Mouse (Mus musculus) kidney, embryonic 14.5 days (tissue): Measurements from ENCODE around the gene Hepacam2. TPM values are rescaled to one million over a fixed set of nuclear protein-coding genes. Genes with fewer than 3 reads are reported as not detected.
A peak's percentile ranks its signal among the peaks of the same experiment; 100 is the strongest.
"Not testable (repeated sequence)": the region's sequence is repeated elsewhere in the genome, so short reads cannot be mapped to it uniquely, and the experiment has no call there.

Experiments
- ATAC-seq: fragments of 200-750 bp; cut with Nextera tagmentation; 2 replicates; pipeline ENCODE4 v1.8.0; 2017; ENCODE audit warnings: moderate number of reproducible peaks, mild to moderate bottlenecking, moderate TSS enrichment, moderate library complexity; ENCODE audit not compliant: low FRiP score, low TSS enrichment
- H3K27ac ChIP-seq: fragments of 300-500 bp; sonication (generic); 2 replicates; pipeline ENCODE4 v1.5.1; 2014; ENCODE audit warnings: low read depth, mild to moderate bottlenecking, low read length, moderate library complexity, mixed read lengths
- H3K27me3 ChIP-seq: fragments of 300-500 bp; sonication (generic); 2 replicates; pipeline ENCODE4 v1.6.1; 2014; ENCODE audit warnings: mild to moderate bottlenecking, low read length; ENCODE audit not compliant: control insufficient read depth, insufficient read depth
- H3K36me3 ChIP-seq: fragments of 300-500 bp; sonication (generic); 2 replicates; pipeline ENCODE4 v1.6.1; 2014; ENCODE audit warnings: low read length, mixed read lengths; ENCODE audit not compliant: control insufficient read depth, insufficient read depth
- H3K4me1 ChIP-seq: fragments of 300-500 bp; sonication (generic); 2 replicates; pipeline ENCODE4 v1.6.1; 2014; ENCODE audit warnings: low read length, mixed read lengths; ENCODE audit not compliant: control insufficient read depth, insufficient read depth
- H3K4me2 ChIP-seq: fragments of 300-500 bp; sonication (generic); replicated peaks from 2 replicates; pipeline ENCODE4 v1.6.1; 2014; ENCODE audit warnings: low read depth, mild to moderate bottlenecking, low read length
- H3K4me3 ChIP-seq: fragments of 300-500 bp; sonication (generic); 2 replicates; pipeline ENCODE4 v1.5.1; 2014; ENCODE audit warnings: mild to moderate bottlenecking, low read length
- H3K9ac ChIP-seq: fragments of 300-500 bp; sonication (generic); 2 replicates; pipeline ENCODE4 v1.6.1; 2014; ENCODE audit warnings: low read depth, mild to moderate bottlenecking, low read length, moderate library complexity
- H3K9me3 ChIP-seq: fragments of 300-500 bp; sonication (generic); 2 replicates; pipeline ENCODE4 v1.6.1; 2016; ENCODE audit warnings: low read length; ENCODE audit not compliant: control insufficient read depth
- WGBS: fragments of 180-500 bp; shearing (Covaris S2); extraction: QIAGEN DNeasy Blood & Tissue Kit; methylation state at CpG from one replicate; pipeline ENCODE4 v1.1.7; 2014; 5-methylcytosine and 5-hydroxymethylcytosine counted together
- polyA plus RNA-seq: library from polyadenylated mRNA; unstranded; fragments of >200 nt; fragmentation: Nextera tagmentation; extraction: Ambion mirVana; gene quantifications from 2 replicates; pipeline ENCODE4 v1.2.1, GENCODE M21; 2014

Hepacam2 gene
- polyA plus RNA-seq, 1 experiment from 2014 or later, result 0.88 TPM

- H3K27ac ChIP-seq, result no peak overlapping the region
- H3K9me3 ChIP-seq, result no peaks in the 10 kb centered on the region
- WGBS, result 89% methylated on average over 10 of the region's 10 CpGs
- ATAC-seq, result no peak
- no peaks in the 10 kb centered on the region for H3K36me3 ChIP-seq
- no peak overlapping the region for H3K4me2 ChIP-seq
- H3K27me3 ChIP-seq, result no peaks in the 10 kb centered on the region
- H3K4me3 ChIP-seq, result no peak overlapping the region
- H3K4me1 ChIP-seq, result no peaks in the 10 kb centered on the region
- no peak overlapping the region for H3K9ac ChIP-seq
Observed at GRCm38 (mm10) chr6:3511116-3511515, 13.0 kb upstream of the Hepacam2 start.

- no peaks in the 10 kb centered on the region for H3K4me1 ChIP-seq
- no peak overlapping the region for H3K9ac ChIP-seq
- H3K4me2 ChIP-seq, result no peak overlapping the region
- no peaks in the 10 kb centered on the region for H3K9me3 ChIP-seq
- no peak overlapping the region for H3K27ac ChIP-seq
- no peak overlapping the region for H3K4me3 ChIP-seq
- H3K36me3 ChIP-seq, result no peaks in the 10 kb centered on the region
- 31% methylated on average over 2 of the region's 2 CpGs for WGBS
- ATAC-seq, result peak; percentile 57; the same call in 1 of the 2 replicates
- H3K27me3 ChIP-seq, result no peaks in the 10 kb centered on the region
Observed at GRCm38 (mm10) chr6:3509782-3510181, 11.7 kb upstream of the Hepacam2 start.

- not testable (repeated sequence) for H3K9ac ChIP-seq, H3K4me1 ChIP-seq, H3K4me3 ChIP-seq, ATAC-seq, H3K27ac ChIP-seq, H3K9me3 ChIP-seq, H3K36me3 ChIP-seq, H3K27me3 ChIP-seq, H3K4me2 ChIP-seq
- WGBS, result 91% methylated on average over 2 of the region's 2 CpGs
Observed at GRCm38 (mm10) chr6:3508151-3508550, 10.1 kb upstream of the Hepacam2 start.

- Histone ChIP-seq H3K4me2 (no peak overlapping the region), H3K4me3 (no peak overlapping the region), H3K36me3 (no peaks in the 10 kb centered on the region), H3K4me1 (no peaks in the 10 kb centered on the region), H3K9me3 (no peaks in the 10 kb centered on the region), H3K27me3 (no peaks in the 10 kb centered on the region), H3K9ac (no peak overlapping the region), H3K27ac (no peak overlapping the region)
- WGBS, result 77% methylated on average over 4 of the region's 4 CpGs
- no peak for ATAC-seq
Observed at GRCm38 (mm10) chr6:3507078-3507477, 9.0 kb upstream of the Hepacam2 start.

DNA sequence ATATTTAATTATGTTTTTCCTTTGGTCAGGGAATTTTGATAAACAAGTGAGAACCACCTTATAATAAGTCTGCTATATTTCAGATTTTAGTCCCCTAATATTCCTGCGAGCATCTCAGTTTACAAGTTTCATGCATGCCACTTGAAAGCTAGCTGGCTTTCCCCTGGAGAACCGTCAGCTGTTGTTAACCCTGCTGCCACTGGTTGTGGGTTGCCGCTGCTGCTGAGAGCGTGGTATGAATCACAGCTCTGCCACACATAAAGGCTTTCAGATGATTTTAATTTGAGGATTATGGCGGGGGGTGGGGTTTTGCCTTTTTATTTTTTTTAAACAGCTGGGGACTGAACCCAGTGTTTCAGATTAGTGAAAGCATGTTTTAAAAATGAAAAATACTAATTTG lies 7.2 kb upstream of the Hepacam2 start:
- Histone ChIP-seq H3K9me3 (no peaks in the 10 kb centered on the region), H3K27me3 (no peaks in the 10 kb centered on the region), H3K27ac (no peak overlapping the region), H3K4me1 (no peaks in the 10 kb centered on the region), H3K4me2 (no peak overlapping the region), H3K9ac (no peak overlapping the region), H3K4me3 (no peak overlapping the region), H3K36me3 (no peaks in the 10 kb centered on the region)
- 86% methylated on average over 5 of the region's 5 CpGs for WGBS
- ATAC-seq, result no peak

GRCm38 (mm10) chr6:3500286-3500685 lies 2.2 kb upstream of the Hepacam2 start:
- 96% methylated on average over 3 of the region's 3 CpGs for whole genome bisulfite sequencing
- H3K4me3 ChIP-seq, result no peak overlapping the region
- no peaks in the 10 kb centered on the region for H3K27me3 ChIP-seq
- no peak overlapping the region for H3K4me2 ChIP-seq
- H3K4me1 ChIP-seq, result 0 out of 2 replicates have a peak, but pooled peaks cover 3% of the 10 kb centered on the region
- no peak overlapping the region for H3K27ac ChIP-seq
- H3K9ac ChIP-seq, result no peak overlapping the region
- no peak for ATAC-seq
- H3K9me3 ChIP-seq, result no peaks in the 10 kb centered on the region
- no peaks in the 10 kb centered on the region for H3K36me3 ChIP-seq

DNA sequence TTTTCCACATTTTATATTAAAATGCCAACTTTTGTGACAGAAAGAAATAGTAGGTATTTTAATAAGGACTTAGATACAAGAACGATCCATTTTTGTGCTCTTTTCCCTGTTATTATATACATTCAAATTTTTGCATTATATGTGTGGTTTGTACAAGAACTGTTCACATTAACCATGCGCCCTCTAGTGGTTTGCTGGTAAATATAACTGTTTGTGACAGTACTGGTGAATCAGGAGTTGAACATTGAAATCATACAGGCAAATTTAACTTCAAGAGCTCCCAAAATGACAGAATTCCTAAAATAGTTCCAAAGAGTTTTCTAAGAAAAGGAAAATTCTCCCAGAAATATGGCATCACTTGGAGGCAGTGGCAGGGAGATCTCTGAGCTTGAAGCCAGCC lies 1.9 kb downstream of the Hepacam2 start:
- Histone ChIP-seq H3K27ac (no peak overlapping the region), H3K27me3 (no peaks in the 10 kb centered on the region; the same call in 1 of the 2 replicates), H3K4me3 (no peak overlapping the region), H3K9me3 (no peaks in the 10 kb centered on the region), H3K4me2 (no peak overlapping the region), H3K36me3 (no peaks in the 10 kb centered on the region), H3K9ac (no peak overlapping the region), H3K4me1 (0 out of 2 replicates have a peak, but pooled peaks cover 3% of the 10 kb centered on the region)
- WGBS, result 7% methylated on average over 2 of the region's 2 CpGs
- ATAC-seq, result no peak

DNA sequence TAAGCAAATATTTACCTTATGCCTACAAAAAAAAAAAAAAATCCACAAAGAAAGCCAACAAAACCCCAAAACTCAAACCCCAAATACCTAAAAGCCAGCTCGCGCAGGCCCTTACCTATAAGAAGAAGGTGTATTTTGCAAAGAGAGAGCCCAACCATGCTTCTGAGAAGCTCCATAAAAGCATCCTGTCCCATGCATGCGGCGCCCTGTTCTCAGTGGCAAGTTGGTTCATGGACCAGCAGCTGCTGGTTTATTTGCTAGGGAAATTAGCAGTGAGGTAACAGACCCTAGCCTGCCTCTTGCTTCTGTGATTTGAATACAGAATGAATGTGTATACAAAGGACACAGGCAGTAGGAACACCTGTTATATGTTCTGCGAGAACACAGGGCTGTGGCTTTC lies 3.8 kb downstream of the Hepacam2 start:
- Histone ChIP-seq H3K27ac (no peak overlapping the region), H3K36me3 (no peaks in the 10 kb centered on the region), H3K9me3 (no peaks in the 10 kb centered on the region), H3K4me3 (no peak overlapping the region), H3K27me3 (no peaks in the 10 kb centered on the region; the same call in 1 of the 2 replicates), H3K9ac (no peak overlapping the region), H3K4me1 (no peaks in the 10 kb centered on the region), H3K4me2 (no peak overlapping the region)
- WGBS, result 78% methylated on average over 5 of the region's 5 CpGs
- ATAC-seq, result no peak

- no peaks in the 10 kb centered on the region for H3K9me3 ChIP-seq
- no peak overlapping the region for H3K9ac ChIP-seq
- H3K27ac ChIP-seq, result no peak overlapping the region
- 96% methylated on average over 1 of the region's 1 CpGs for WGBS
- no peak overlapping the region for H3K4me3 ChIP-seq
- H3K4me2 ChIP-seq, result no peak overlapping the region
- no peaks in the 10 kb centered on the region for H3K27me3 ChIP-seq
- no peaks in the 10 kb centered on the region for H3K36me3 ChIP-seq
- ATAC-seq, result no peak
- no peaks in the 10 kb centered on the region for H3K4me1 ChIP-seq
Observed at GRCm38 (mm10) chr6:3487355-3487754, 10.7 kb downstream of the Hepacam2 start.
